Mouse (Mus musculus) small intestine, adult 2 months (tissue): Measurements from ENCODE around the gene Tdgf1.

Experiments
- CTCF ChIP-seq: fragments of 200-500 bp; IDR thresholded peaks from 2 replicates; pipeline ENCODE4 v1.5.1; 2012; ENCODE audit warnings: low read depth, mild to moderate bottlenecking, control low read depth, inconsistent platforms, low read length, moderate library complexity, mixed read lengths; ENCODE audit not compliant: insufficient replicate concordance, insufficient read length; ENCODE audit errors: extremely low read depth
- POLR2A ChIP-seq: fragments of 200-500 bp; IDR thresholded peaks from 2 replicates; pipeline ENCODE4 v1.6.1; 2012; ENCODE audit warnings: low read depth, mild to moderate bottlenecking, control low read depth, inconsistent platforms, low read length, moderate library complexity

- TF ChIP-seq POLR2A (no peak), CTCF (no peak)
These were observed 52.5 kb downstream of the Tdgf1 start for GRCm38 (mm10) chr9:110893429-110893828.
